Mouse (Mus musculus) liver, embryonic 16.5 days (tissue): ENCODE data around the gene Itm2c. TPM values are rescaled to one million over a fixed set of nuclear protein-coding genes. Genes with fewer than 3 reads are reported as not detected.

Experiments used
- ATAC-seq: fragments of 200-750 bp; cut with Nextera tagmentation; 2 replicates; pipeline ENCODE4 v1.8.0; 2017; ENCODE audit warnings: low read depth, mild to moderate bottlenecking, moderate number of reproducible peaks, moderate library complexity
- H3K27ac ChIP-seq: fragments of 300-500 bp; sonication (generic); 2 replicates; pipeline ENCODE4 v1.5.1; 2014; ENCODE audit warnings: mild to moderate bottlenecking, low read length
- H3K27me3 ChIP-seq: fragments of 300-500 bp; sonication (generic); 2 replicates; pipeline ENCODE4 v1.6.1; 2014; ENCODE audit warnings: low read depth, low read length, mixed read lengths; ENCODE audit not compliant: control insufficient read depth, insufficient read depth
- H3K36me3 ChIP-seq: fragments of 300-500 bp; sonication (generic); 2 replicates; pipeline ENCODE4 v1.6.1; 2014; ENCODE audit warnings: mild to moderate bottlenecking; ENCODE audit not compliant: control insufficient read depth, insufficient read depth
- H3K4me1 ChIP-seq: fragments of 300-500 bp; sonication (generic); 2 replicates; pipeline ENCODE4 v1.6.1; 2014; ENCODE audit warnings: low read depth, low read length, mixed read lengths; ENCODE audit not compliant: control insufficient read depth
- H3K4me2 ChIP-seq: fragments of 300-500 bp; sonication (generic); 2 replicates; pipeline ENCODE4 v1.6.1; 2014; ENCODE audit warnings: low read depth, low read length, mixed read lengths
- H3K4me3 ChIP-seq: fragments of 300-500 bp; sonication (generic); 2 replicates; pipeline ENCODE4 v1.5.1; 2014; ENCODE audit warnings: low read depth, mild to moderate bottlenecking, low read length
- H3K9ac ChIP-seq: fragments of 300-500 bp; sonication (generic); 2 replicates; pipeline ENCODE4 v1.6.1; 2014; ENCODE audit warnings: low read depth, low read length
- H3K9me3 ChIP-seq: fragments of 300-500 bp; sonication (generic); replicated peaks from 2 replicates; pipeline ENCODE4 v1.6.1; 2016; ENCODE audit warnings: low read length; ENCODE audit not compliant: control insufficient read depth
- WGBS: fragments of 180-500 bp; shearing (Covaris S2); extraction: QIAGEN DNeasy Blood & Tissue Kit; methylation state at CpG from one replicate; pipeline ENCODE4 v1.1.7; 2014; ENCODE audit not compliant: insufficient replicate concordance; 5-methylcytosine and 5-hydroxymethylcytosine counted together
- polyA plus RNA-seq: library from polyadenylated mRNA; unstranded; fragments of >200 nt; fragmentation: Nextera tagmentation; extraction: Ambion mirVana; gene quantifications from 2 replicates; pipeline ENCODE4 v1.2.1, GENCODE M21; 2015

Itm2c gene
- polyA plus RNA-seq, 1 experiment from 2014 or later, result 54.7 TPM

- H3K36me3 ChIP-seq, result no peaks in the 10 kb centered on the region
- no peak for ATAC-seq
- no peak overlapping the region for H3K9ac ChIP-seq
- WGBS, result 28% methylated on average over 8 of the region's 8 CpGs
- no peak overlapping the region for H3K4me2 ChIP-seq
- no peak overlapping the region for H3K4me3 ChIP-seq
- no peak overlapping the region for H3K27ac ChIP-seq
- no peaks in the 10 kb centered on the region for H3K9me3 ChIP-seq
- no peaks in the 10 kb centered on the region for H3K27me3 ChIP-seq
- H3K4me1 ChIP-seq, result peaks cover 5% of the 10 kb centered on the region; the same call in 1 of the 2 replicates
Measured at GRCm38 (mm10) chr1:85935148-85935852, 41.2 kb downstream of the Itm2c start.

GRCm38 (mm10) chr1:85936265-85936664 lies 42.2 kb downstream of the Itm2c start:
- Histone ChIP-seq H3K27ac (no peak overlapping the region), H3K9ac (no peak overlapping the region), H3K4me2 (no peak overlapping the region), H3K9me3 (no peaks in the 10 kb centered on the region), H3K4me1 (peaks cover 5% of the 10 kb centered on the region; the same call in 1 of the 2 replicates), H3K4me3 (no peak overlapping the region), H3K36me3 (no peaks in the 10 kb centered on the region), H3K27me3 (no peaks in the 10 kb centered on the region)
- no peak for ATAC-seq
- WGBS, result 57% methylated on average over 6 of the region's 6 CpGs

GRCm38 (mm10) chr1:85937323-85937722 lies 43.2 kb downstream of the Itm2c start:
- Histone ChIP-seq H3K27ac (no peak overlapping the region), H3K9ac (no peak overlapping the region), H3K9me3 (no peaks in the 10 kb centered on the region), H3K4me3 (no peak overlapping the region), H3K4me2 (no peak overlapping the region), H3K4me1 (peaks cover 5% of the 10 kb centered on the region; the same call in 1 of the 2 replicates), H3K27me3 (no peaks in the 10 kb centered on the region), H3K36me3 (no peaks in the 10 kb centered on the region)
- WGBS, result 61% methylated on average over 1 of the region's 1 CpGs
- no peak for ATAC-seq

GRCm38 (mm10) chr1:85942318-85942717 lies 48.2 kb downstream of the Itm2c start:
- WGBS, result 61% methylated on average over 8 of the region's 8 CpGs
- Histone ChIP-seq H3K9ac (no peak overlapping the region), H3K27me3 (no peaks in the 10 kb centered on the region), H3K4me3 (no peak overlapping the region), H3K4me1 (no peaks in the 10 kb centered on the region), H3K9me3 (no peaks in the 10 kb centered on the region), H3K36me3 (no peaks in the 10 kb centered on the region), H3K27ac (no peak overlapping the region), H3K4me2 (no peak overlapping the region)
- ATAC-seq, result no peak

- Histone ChIP-seq H3K4me2 (no peak overlapping the region), H3K4me3 (no peak overlapping the region), H3K9me3 (no peaks in the 10 kb centered on the region), H3K9ac (no peak overlapping the region), H3K27ac (no peak overlapping the region), H3K27me3 (no peaks in the 10 kb centered on the region), H3K4me1 (no peaks in the 10 kb centered on the region), H3K36me3 (no peaks in the 10 kb centered on the region)
- 63% methylated on average over 2 of the region's 2 CpGs for WGBS
- no peak for ATAC-seq
Measured at GRCm38 (mm10) chr1:85949085-85949684, 55.1 kb downstream of the Itm2c start.

- H3K36me3 ChIP-seq, result no peaks in the 10 kb centered on the region
- 50% methylated on average over 3 of the region's 3 CpGs for WGBS
- H3K9me3 ChIP-seq, result no peaks in the 10 kb centered on the region
- H3K27me3 ChIP-seq, result no peaks in the 10 kb centered on the region
- no peak overlapping the region for H3K27ac ChIP-seq
- no peak for ATAC-seq
- no peak overlapping the region for H3K4me2 ChIP-seq
- no peak overlapping the region for H3K4me3 ChIP-seq
- no peak overlapping the region for H3K9ac ChIP-seq
- peaks cover 8% of the 10 kb centered on the region for H3K4me1 ChIP-seq
Measured at GRCm38 (mm10) chr1:85955150-85955549, 61.1 kb downstream of the Itm2c start.

- Histone ChIP-seq H3K36me3 (no peaks in the 10 kb centered on the region), H3K4me1 (peaks cover 13% of the 10 kb centered on the region), H3K4me2 (no peak overlapping the region), H3K4me3 (no peak overlapping the region), H3K27ac (no peak overlapping the region), H3K27me3 (no peaks in the 10 kb centered on the region), H3K9me3 (no peaks in the 10 kb centered on the region), H3K9ac (no peak overlapping the region)
- no peak for ATAC-seq
- WGBS, result 10% methylated on average over 5 of the region's 5 CpGs
Measured at GRCm38 (mm10) chr1:85957290-85957689, 63.2 kb downstream of the Itm2c start.

- Histone ChIP-seq H3K36me3 (no peaks in the 10 kb centered on the region), H3K4me3 (no peak overlapping the region), H3K4me2 (no peak overlapping the region), H3K9me3 (no peaks in the 10 kb centered on the region), H3K4me1 (peaks cover 13% of the 10 kb centered on the region), H3K27ac (no peak overlapping the region), H3K27me3 (no peaks in the 10 kb centered on the region), H3K9ac (no peak overlapping the region)
- 34% methylated on average over 9 of the region's 9 CpGs for WGBS
- ATAC-seq, result no peak
Measured at GRCm38 (mm10) chr1:85957942-85958619, 64.0 kb downstream of the Itm2c start.
